Mouse (Mus musculus): ENCODE results near the gene Uty. TPM values are rescaled to one million over a fixed set of nuclear protein-coding genes. Genes with fewer than 3 reads are reported as not detected.

The Uty gene
- 0.29 TPM in 1 of 4 replicates, not detected in the others for total RNA-seq (2023; ENCODE audit: inconsistent age)

DNA sequence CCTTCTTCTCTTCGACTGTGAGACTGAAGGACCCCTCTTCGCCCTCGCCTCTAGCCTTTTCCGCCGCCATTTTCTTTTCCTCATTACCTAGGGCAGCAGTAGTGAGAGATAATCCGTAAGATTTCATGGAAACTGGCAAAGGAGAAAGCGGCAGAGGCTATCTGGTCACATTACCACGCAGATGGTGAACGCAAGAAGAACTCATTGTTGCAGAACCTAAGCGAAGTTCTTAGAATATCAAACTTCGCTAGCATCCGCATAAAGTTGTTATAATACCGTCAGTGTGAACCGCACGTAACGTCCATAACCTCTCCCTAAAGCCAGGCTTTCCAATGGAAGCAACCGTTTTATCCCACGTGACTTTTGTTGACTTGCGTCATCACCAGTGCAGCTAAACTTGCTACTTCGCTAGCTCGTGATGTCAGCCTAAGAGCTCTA lies at the start of gene Uty:
TSS of gene Uty (minus strand) at position 334 of the 438 bp plus-strand sequence.

DNA sequence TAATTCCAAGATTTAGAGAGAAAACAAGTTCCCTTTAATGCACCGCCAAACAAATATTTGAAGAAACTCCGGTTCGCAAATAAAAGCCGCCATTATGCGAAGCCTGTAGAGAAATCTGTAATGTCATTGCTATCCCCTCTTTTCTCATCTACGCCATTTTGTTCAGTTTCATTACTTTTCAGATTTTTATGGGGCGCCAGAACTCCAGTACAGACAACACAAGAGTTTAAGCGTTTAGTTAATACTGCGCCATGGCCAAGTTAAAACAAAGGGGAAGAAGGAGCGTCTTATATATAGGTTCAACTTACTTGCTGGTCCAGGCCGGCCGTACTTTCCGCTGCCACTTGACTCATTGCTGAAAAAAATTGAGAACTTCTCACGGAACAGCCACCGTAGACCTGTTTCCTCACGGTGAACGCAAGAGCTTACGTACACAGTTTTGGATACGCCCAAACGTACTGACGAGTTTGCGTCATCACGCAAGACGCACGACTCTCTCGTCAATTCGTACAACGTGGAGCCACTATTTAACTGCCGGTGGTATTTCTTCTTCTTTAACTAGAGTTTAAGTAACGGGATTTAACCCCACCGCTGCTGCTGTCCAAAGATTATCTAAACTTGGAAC lies 40.7 kb upstream of the Uty start, which contains the start of gene Ddx3y:
TSS of gene Ddx3y (minus strand) at position 459 of the 625 bp plus-strand sequence.

Other genes starting within 250 kb of the Uty start
- not detected in 4 replicates for gene Eif2s3y, start 235.2 kb downstream of the Uty start, total RNA-seq (2023; ENCODE audit: inconsistent age)
- gene Ddx3y, start 40.9 kb upstream of the Uty start, total RNA-seq (2023; ENCODE audit: inconsistent age), result not detected in 4 replicates
- gene Usp9y, start 214.0 kb upstream of the Uty start, total RNA-seq (2023; ENCODE audit: inconsistent age), result not detected in 4 replicates